Mouse (Mus musculus): Measurements from ENCODE around the gene Pcolce. TPM values are rescaled to one million over a fixed set of nuclear protein-coding genes. Genes with fewer than 3 reads are reported as not detected.

The Pcolce gene
- total and polyA plus RNA-seq, 2 experiments from 2014 or later = 16.7 to 18.6 TPM

DNA sequence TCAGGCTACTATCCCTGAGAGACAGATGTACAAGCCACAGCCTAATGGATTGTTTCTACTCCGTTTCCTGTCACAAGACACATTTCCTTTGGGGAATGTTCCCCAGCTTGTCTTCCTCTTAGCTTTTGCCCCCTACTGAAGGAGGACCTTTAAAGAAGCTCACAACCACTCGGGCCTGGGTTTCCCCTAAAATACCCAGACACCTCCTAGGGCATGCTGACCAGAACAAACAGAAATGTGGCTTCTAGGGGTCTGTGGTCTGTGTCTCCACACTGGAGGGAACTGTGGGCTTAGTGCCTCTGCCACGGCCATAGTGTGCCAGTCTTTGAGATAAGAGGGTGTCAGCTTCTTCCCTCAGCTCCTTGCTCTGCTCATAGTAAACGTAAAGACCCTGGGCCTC, 18.0 kb upstream of the Pcolce start:
- H3K36me3 ChIP-seq (ENCODE audit: insufficient read depth, low read length) = peaks cover 25% of the 10 kb centered on the region
- DNase-seq (ENCODE audit: low spot score) = no peak
- H3K9me3 ChIP-seq (ENCODE audit: low read length) = no peaks in the 10 kb centered on the region
- H3K27me3 ChIP-seq (ENCODE audit: insufficient read depth, low read length) = no peaks in the 10 kb centered on the region
- 0 out of 2 replicates have a peak overlapping the region, but pooled peaks have one; percentile 13 for H3K9ac ChIP-seq (replicated peaks; ENCODE audit: low read length, poor library complexity, severe bottlenecking)
- ATAC-seq (ENCODE audit: low FRiP score) = no peak
- no peak overlapping the region for H3K27ac ChIP-seq (ENCODE audit: low read depth, low read length)
- no peak for TF ChIP-seq CTCF (IDR thresholded peaks at IDR 0.05)
- no peak overlapping the region for H3K4me2 ChIP-seq (ENCODE audit: low read depth, low read length, poor library complexity, severe bottlenecking)
- H3K4me3 ChIP-seq (ENCODE audit: low read depth, low read length) = no peak overlapping the region
- 80% methylated on average over 4 of the region's 4 CpGs for WGBS
- peaks cover 10% of the 10 kb centered on the region for H3K4me1 ChIP-seq (ENCODE audit: insufficient read depth, low read length)

DNA sequence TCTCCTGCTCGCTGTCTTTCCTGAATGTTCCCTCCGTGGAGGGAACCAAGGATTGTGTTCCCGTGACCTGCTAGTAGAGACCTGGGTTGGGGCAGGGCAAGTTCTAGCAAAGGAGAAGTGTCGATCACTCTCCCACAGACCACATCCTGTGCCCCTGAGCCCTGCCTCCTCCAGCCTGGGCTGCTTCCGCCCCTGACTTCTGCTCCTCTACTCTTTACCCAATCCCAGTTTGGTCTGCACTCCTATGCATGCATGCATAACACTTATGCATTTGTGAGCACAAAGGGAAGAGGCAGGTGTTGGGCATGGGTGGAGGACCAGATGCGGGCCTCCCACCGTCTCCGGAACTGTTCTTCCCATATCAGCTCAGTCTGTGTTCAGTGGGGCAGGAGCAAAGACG, 17.6 kb upstream of the Pcolce start:
- Histone ChIP-seq H3K27ac (ENCODE audit: low read depth, low read length) (no peak overlapping the region), H3K36me3 (ENCODE audit: insufficient read depth, low read length) (peaks cover 22% of the 10 kb centered on the region), H3K9me3 (ENCODE audit: low read length) (no peaks in the 10 kb centered on the region), H3K4me1 (ENCODE audit: insufficient read depth, low read length) (peaks cover 10% of the 10 kb centered on the region), H3K9ac (replicated peaks; ENCODE audit: low read length, poor library complexity, severe bottlenecking) (0 out of 2 replicates have a peak overlapping the region, but pooled peaks have one; percentile 13), H3K4me2 (ENCODE audit: low read depth, low read length, poor library complexity, severe bottlenecking) (peak overlapping the region; percentile 2; the same call in 1 of the 2 replicates), H3K27me3 (ENCODE audit: insufficient read depth, low read length) (no peaks in the 10 kb centered on the region), H3K4me3 (ENCODE audit: low read depth, low read length) (no peak overlapping the region)
- no peak for TF ChIP-seq CTCF (IDR thresholded peaks at IDR 0.05)
- DNase-seq (ENCODE audit: low spot score) (no peak), ATAC-seq (ENCODE audit: low FRiP score) (no peak)
- 72% methylated on average over 9 of the region's 9 CpGs for whole genome bisulfite sequencing

GRCm38 (mm10) chr5:137630602-137631001, 17.0 kb upstream of the Pcolce start:
- no peaks in the 10 kb centered on the region for H3K27me3 ChIP-seq (ENCODE audit: insufficient read depth, low read length)
- WGBS = 39% methylated on average over 3 of the region's 3 CpGs
- H3K27ac ChIP-seq (ENCODE audit: low read depth, low read length) = no peak overlapping the region
- no peaks in the 10 kb centered on the region for H3K9me3 ChIP-seq (ENCODE audit: low read length)
- ATAC-seq (ENCODE audit: low FRiP score) (no peak), DNase-seq (ENCODE audit: low spot score) (no peak)
- H3K9ac ChIP-seq (replicated peaks; ENCODE audit: low read length, poor library complexity, severe bottlenecking) = 0 out of 2 replicates have a peak overlapping the region, but pooled peaks have one; percentile 14
- no peak for TF ChIP-seq CTCF (IDR thresholded peaks at IDR 0.05)
- H3K36me3 ChIP-seq (ENCODE audit: insufficient read depth, low read length) = peaks cover 16% of the 10 kb centered on the region
- peaks cover 10% of the 10 kb centered on the region for H3K4me1 ChIP-seq (ENCODE audit: insufficient read depth, low read length)
- H3K4me3 ChIP-seq (ENCODE audit: low read depth, low read length) = no peak overlapping the region
- peak overlapping the region; percentile 2; the same call in 1 of the 2 replicates for H3K4me2 ChIP-seq (ENCODE audit: low read depth, low read length, poor library complexity, severe bottlenecking)

- no peak for TF ChIP-seq CTCF (IDR thresholded peaks at IDR 0.05)
- Histone ChIP-seq H3K27me3 (ENCODE audit: insufficient read depth, low read length) (no peaks in the 10 kb centered on the region), H3K36me3 (ENCODE audit: insufficient read depth, low read length) (peaks cover 10% of the 10 kb centered on the region), H3K4me3 (ENCODE audit: low read depth, low read length) (peak overlapping the region; percentile 92), H3K4me1 (ENCODE audit: insufficient read depth, low read length) (peaks cover 10% of the 10 kb centered on the region), H3K27ac (ENCODE audit: low read depth, low read length) (no peak overlapping the region), H3K4me2 (ENCODE audit: low read depth, low read length, poor library complexity, severe bottlenecking) (peak overlapping the region; percentile 89), H3K9ac (replicated peaks; ENCODE audit: low read length, poor library complexity, severe bottlenecking) (0 out of 2 replicates have a peak overlapping the region, but pooled peaks have one; percentile 14), H3K9me3 (ENCODE audit: low read length) (no peaks in the 10 kb centered on the region)
- no peak for DNase-seq (ENCODE audit: low spot score)
- 27% methylated on average over 6 of the region's 6 CpGs for WGBS
- ATAC-seq (ENCODE audit: low FRiP score) = no peak
These were observed 16.4 kb upstream of the Pcolce start for GRCm38 (mm10) chr5:137629906-137630545.

- peak; percentile 38 for DNase-seq (ENCODE audit: low spot score)
- Histone ChIP-seq H3K9ac (replicated peaks; ENCODE audit: low read length, poor library complexity, severe bottlenecking) (peak overlapping the region; percentile 80), H3K4me3 (ENCODE audit: low read depth, low read length) (peak overlapping the region; percentile 92), H3K4me2 (ENCODE audit: low read depth, low read length, poor library complexity, severe bottlenecking) (peak overlapping the region; percentile 89), H3K9me3 (ENCODE audit: low read length) (no peaks in the 10 kb centered on the region), H3K27me3 (ENCODE audit: insufficient read depth, low read length) (no peaks in the 10 kb centered on the region), H3K27ac (ENCODE audit: low read depth, low read length) (peak overlapping the region; percentile 87), H3K4me1 (ENCODE audit: insufficient read depth, low read length) (peaks cover 10% of the 10 kb centered on the region), H3K36me3 (ENCODE audit: insufficient read depth, low read length) (peaks cover 9% of the 10 kb centered on the region)
- ATAC-seq (ENCODE audit: low FRiP score) = peak; percentile 15; the same call in 1 of the 2 replicates
- WGBS = 1% methylated on average over 20 of the region's 23 CpGs
- no peak for TF ChIP-seq CTCF (IDR thresholded peaks at IDR 0.05)
These were observed 15.7 kb upstream of the Pcolce start for GRCm38 (mm10) chr5:137629306-137629721.
